Mouse (Mus musculus) kidney, embryonic 14.5 days (tissue): ENCODE results near the gene Acbd4. TPM values are rescaled to one million over a fixed set of nuclear protein-coding genes. Genes with fewer than 3 reads are reported as not detected.

Experiments used
- ATAC-seq: fragments of 200-750 bp; cut with Nextera tagmentation; 2 replicates; pipeline ENCODE4 v1.8.0; 2017; ENCODE audit warnings: moderate number of reproducible peaks, mild to moderate bottlenecking, moderate TSS enrichment, moderate library complexity; ENCODE audit not compliant: low FRiP score, low TSS enrichment
- H3K27ac ChIP-seq: fragments of 300-500 bp; sonication (generic); 2 replicates; pipeline ENCODE4 v1.5.1; 2014; ENCODE audit warnings: low read depth, mild to moderate bottlenecking, low read length, moderate library complexity, mixed read lengths
- H3K27me3 ChIP-seq: fragments of 300-500 bp; sonication (generic); 2 replicates; pipeline ENCODE4 v1.6.1; 2014; ENCODE audit warnings: mild to moderate bottlenecking, low read length; ENCODE audit not compliant: control insufficient read depth, insufficient read depth
- H3K36me3 ChIP-seq: fragments of 300-500 bp; sonication (generic); 2 replicates; pipeline ENCODE4 v1.6.1; 2014; ENCODE audit warnings: low read length, mixed read lengths; ENCODE audit not compliant: control insufficient read depth, insufficient read depth
- H3K4me1 ChIP-seq: fragments of 300-500 bp; sonication (generic); 2 replicates; pipeline ENCODE4 v1.6.1; 2014; ENCODE audit warnings: low read length, mixed read lengths; ENCODE audit not compliant: control insufficient read depth, insufficient read depth
- H3K4me2 ChIP-seq: fragments of 300-500 bp; sonication (generic); replicated peaks from 2 replicates; pipeline ENCODE4 v1.6.1; 2014; ENCODE audit warnings: low read depth, mild to moderate bottlenecking, low read length
- H3K4me3 ChIP-seq: fragments of 300-500 bp; sonication (generic); 2 replicates; pipeline ENCODE4 v1.5.1; 2014; ENCODE audit warnings: mild to moderate bottlenecking, low read length
- H3K9ac ChIP-seq: fragments of 300-500 bp; sonication (generic); 2 replicates; pipeline ENCODE4 v1.6.1; 2014; ENCODE audit warnings: low read depth, mild to moderate bottlenecking, low read length, moderate library complexity
- H3K9me3 ChIP-seq: fragments of 300-500 bp; sonication (generic); 2 replicates; pipeline ENCODE4 v1.6.1; 2016; ENCODE audit warnings: low read length; ENCODE audit not compliant: control insufficient read depth
- whole genome bisulfite sequencing: fragments of 180-500 bp; shearing (Covaris S2); extraction: QIAGEN DNeasy Blood & Tissue Kit; methylation state at CpG from one replicate; pipeline ENCODE4 v1.1.7; 2014; 5-methylcytosine and 5-hydroxymethylcytosine counted together
- polyA plus RNA-seq: library from polyadenylated mRNA; unstranded; fragments of >200 nt; fragmentation: Nextera tagmentation; extraction: Ambion mirVana; gene quantifications from 2 replicates; pipeline ENCODE4 v1.2.1, GENCODE M21; 2014

The Acbd4 gene
- polyA plus RNA-seq, 1 experiment from 2014 or later, result 15.8 TPM

DNA sequence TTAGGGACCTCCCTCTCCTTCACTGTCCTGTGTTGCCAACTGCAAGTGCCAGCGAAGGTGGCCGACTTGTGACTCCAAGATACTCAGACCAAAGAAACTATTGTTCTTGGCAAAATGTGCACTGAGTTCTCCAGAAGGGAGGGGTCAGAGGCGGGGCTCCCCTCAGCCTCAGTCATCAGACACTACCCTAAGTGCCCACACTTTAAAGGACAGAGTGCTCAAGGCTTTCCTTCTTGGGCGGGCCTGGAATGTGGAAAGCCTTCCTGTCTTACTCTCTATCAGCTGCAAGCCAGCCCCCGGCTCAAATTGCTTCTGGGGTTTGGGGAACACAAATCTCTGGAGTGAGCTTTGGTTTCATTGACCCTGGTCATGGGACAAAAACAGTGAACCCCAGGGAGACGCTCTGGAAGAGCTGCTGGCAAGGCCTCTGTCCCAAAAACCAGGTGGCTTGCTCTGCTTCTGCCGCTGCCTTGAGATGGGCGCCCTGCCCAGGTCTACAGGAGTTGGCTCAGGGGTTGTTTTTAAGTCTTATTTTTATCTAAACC is 34.0 kb upstream of the Acbd4 start:
- Histone ChIP-seq H3K27ac (no peak overlapping the region), H3K36me3 (peaks cover 78% of the 10 kb centered on the region)
- WGBS, result 73% methylated on average over 8 of the region's 8 CpGs

DNA sequence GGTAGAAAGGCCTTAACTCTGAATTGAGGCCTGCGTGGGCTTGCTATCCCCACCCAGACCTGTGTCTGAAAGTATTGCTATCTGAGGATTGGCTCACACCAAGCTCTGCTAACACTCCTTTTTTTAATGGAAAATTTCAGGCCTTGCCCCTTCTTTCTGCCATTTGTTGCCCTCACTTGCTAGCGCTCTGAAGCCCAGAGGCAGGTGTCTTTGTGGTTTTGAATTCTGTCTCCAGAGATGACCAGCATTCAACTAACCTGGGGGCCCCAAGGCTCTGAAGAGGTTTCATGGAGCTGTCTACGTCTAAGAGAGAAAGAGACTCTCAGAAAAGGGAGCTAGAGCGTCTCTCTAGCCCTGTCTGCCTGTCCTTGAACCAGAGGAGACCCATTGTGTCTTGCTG is 33.2 kb upstream of the Acbd4 start:
- H3K27me3 ChIP-seq, result no peaks in the 10 kb centered on the region
- peaks cover 74% of the 10 kb centered on the region for H3K36me3 ChIP-seq
- ATAC-seq, result no peak
- H3K9ac ChIP-seq, result no peak overlapping the region
- H3K27ac ChIP-seq, result no peak overlapping the region
- no peak overlapping the region for H3K4me3 ChIP-seq
- no peak overlapping the region for H3K4me2 ChIP-seq
- 91% methylated on average over 4 of the region's 4 CpGs for WGBS
- H3K9me3 ChIP-seq, result no peaks in the 10 kb centered on the region
- H3K4me1 ChIP-seq, result no peaks in the 10 kb centered on the region

More for the DNA sequence above, 34.0 kb upstream of the Acbd4 start:
- H3K4me1 ChIP-seq, result no peaks in the 10 kb centered on the region
- no peak for ATAC-seq
- no peaks in the 10 kb centered on the region for H3K9me3 ChIP-seq
- no peak overlapping the region for H3K4me2 ChIP-seq
- no peak overlapping the region for H3K4me3 ChIP-seq
- H3K27me3 ChIP-seq, result no peaks in the 10 kb centered on the region
- no peak overlapping the region; the same call in 1 of the 2 replicates for H3K9ac ChIP-seq

DNA sequence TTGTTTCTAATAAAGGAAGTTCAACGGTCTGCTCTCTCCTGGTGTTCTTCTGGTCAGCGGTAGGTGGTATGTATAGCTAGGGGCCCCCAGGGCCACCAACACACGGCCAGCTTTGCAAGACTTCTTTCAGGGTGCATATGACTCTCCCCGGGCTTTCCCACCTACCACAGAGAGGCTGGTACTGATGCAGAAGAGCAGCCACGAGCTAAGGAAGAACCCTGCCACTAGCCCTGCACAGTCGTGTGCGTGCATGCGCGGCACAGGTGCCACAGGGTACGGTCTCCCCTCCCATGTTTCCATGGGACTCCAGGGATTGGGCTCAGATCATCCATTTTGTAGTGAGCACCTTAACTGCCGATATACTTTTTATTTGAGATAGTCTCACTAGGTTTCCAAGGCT is 32.6 kb upstream of the Acbd4 start:
- H3K4me3 ChIP-seq, result no peak overlapping the region
- H3K9ac ChIP-seq, result no peak overlapping the region
- no peaks in the 10 kb centered on the region for H3K9me3 ChIP-seq
- H3K4me1 ChIP-seq, result no peaks in the 10 kb centered on the region
- no peak for ATAC-seq
- WGBS, result 95% methylated on average over 11 of the region's 11 CpGs
- peaks cover 68% of the 10 kb centered on the region for H3K36me3 ChIP-seq
- H3K27ac ChIP-seq, result no peak overlapping the region
- H3K4me2 ChIP-seq, result no peak overlapping the region
- H3K27me3 ChIP-seq, result no peaks in the 10 kb centered on the region

DNA sequence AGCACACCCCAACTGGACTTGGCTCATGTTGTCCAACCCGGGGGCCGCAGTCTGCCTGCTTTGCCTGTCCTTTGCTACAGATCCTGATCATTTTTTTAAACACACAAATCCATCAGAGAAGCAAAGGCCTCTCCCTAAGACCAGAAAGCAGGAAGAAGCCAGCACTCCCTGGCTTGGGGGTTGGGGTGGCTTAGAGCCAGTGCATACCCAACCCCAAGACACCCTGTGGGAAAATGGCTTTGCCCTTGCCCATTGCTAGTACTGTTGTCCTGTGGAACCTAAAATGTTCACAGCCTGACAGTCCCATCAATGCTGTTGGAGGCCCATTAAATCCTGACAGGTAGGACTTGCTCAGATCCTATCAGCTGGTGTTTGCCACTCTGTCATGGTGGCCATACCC is 31.8 kb upstream of the Acbd4 start:
- no peak for ATAC-seq
- H3K4me1 ChIP-seq, result no peaks in the 10 kb centered on the region
- no peak overlapping the region for H3K4me2 ChIP-seq
- peaks cover 59% of the 10 kb centered on the region for H3K36me3 ChIP-seq
- H3K9ac ChIP-seq, result no peak overlapping the region
- 93% methylated on average over 2 of the region's 2 CpGs for WGBS
- no peak overlapping the region for H3K27ac ChIP-seq
- no peak overlapping the region for H3K4me3 ChIP-seq
- H3K27me3 ChIP-seq, result no peaks in the 10 kb centered on the region
- H3K9me3 ChIP-seq, result no peaks in the 10 kb centered on the region

DNA sequence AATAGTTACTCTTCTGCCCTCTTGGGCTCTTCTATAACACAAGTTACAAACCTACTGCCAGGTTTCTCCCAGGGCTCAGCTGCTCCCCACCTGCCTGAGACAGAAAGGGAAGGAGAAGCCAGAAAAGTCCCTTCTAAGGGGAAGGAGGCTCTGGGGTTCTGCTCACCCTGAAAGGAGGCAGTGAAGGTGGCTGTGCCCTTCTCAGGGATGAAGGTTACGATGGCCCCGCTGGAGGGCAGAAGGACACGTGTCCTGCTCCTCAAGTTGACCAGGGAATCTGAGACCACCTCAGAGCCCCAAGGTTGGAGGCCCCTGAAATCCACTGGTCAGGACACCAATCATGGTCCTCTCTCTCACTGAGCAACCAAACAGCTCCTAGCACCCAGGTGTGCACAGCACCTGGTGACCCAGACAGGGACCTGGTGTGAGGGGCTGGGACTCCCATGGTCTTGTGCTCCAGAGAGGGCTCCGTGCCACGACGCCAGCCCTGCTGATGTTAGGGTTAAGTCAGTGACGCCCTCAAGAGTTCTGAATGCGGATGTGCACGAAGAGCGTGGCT is 31.1 kb upstream of the Acbd4 start:
- ATAC-seq, result no peak
- Histone ChIP-seq H3K36me3 (peaks cover 54% of the 10 kb centered on the region), H3K4me2 (no peak overlapping the region), H3K27me3 (no peaks in the 10 kb centered on the region), H3K4me1 (no peaks in the 10 kb centered on the region), H3K27ac (no peak overlapping the region), H3K4me3 (no peak overlapping the region), H3K9me3 (no peaks in the 10 kb centered on the region), H3K9ac (no peak overlapping the region)
- WGBS, result 90% methylated on average over 10 of the region's 10 CpGs

DNA sequence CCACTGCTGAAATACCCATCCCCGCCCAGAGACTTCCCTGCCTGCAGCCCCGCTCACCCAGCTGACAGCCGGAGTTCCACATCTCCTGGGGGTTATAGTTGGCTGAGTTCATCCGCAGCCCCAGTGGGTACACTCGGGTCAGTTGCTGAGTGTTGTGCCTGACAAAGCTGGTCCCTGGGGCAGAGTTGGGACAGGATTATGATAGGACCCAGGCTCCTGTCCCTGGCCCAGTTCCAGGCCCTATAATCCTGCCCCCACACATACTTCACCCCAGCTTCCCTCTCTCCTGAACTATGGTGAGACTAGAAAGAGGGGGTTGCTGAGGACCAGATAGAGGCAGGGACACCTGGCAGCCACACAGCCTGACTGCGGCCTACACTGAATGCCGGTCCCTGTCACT is 27.8 kb upstream of the Acbd4 start:
- no peak overlapping the region for H3K4me2 ChIP-seq
- H3K9me3 ChIP-seq, result no peaks in the 10 kb centered on the region
- no peak overlapping the region for H3K27ac ChIP-seq
- WGBS, result 89% methylated on average over 7 of the region's 7 CpGs
- H3K36me3 ChIP-seq, result peaks cover 21% of the 10 kb centered on the region
- no peak for ATAC-seq
- H3K4me1 ChIP-seq, result no peaks in the 10 kb centered on the region
- H3K9ac ChIP-seq, result no peak overlapping the region
- H3K27me3 ChIP-seq, result no peaks in the 10 kb centered on the region
- H3K4me3 ChIP-seq, result no peak overlapping the region

DNA sequence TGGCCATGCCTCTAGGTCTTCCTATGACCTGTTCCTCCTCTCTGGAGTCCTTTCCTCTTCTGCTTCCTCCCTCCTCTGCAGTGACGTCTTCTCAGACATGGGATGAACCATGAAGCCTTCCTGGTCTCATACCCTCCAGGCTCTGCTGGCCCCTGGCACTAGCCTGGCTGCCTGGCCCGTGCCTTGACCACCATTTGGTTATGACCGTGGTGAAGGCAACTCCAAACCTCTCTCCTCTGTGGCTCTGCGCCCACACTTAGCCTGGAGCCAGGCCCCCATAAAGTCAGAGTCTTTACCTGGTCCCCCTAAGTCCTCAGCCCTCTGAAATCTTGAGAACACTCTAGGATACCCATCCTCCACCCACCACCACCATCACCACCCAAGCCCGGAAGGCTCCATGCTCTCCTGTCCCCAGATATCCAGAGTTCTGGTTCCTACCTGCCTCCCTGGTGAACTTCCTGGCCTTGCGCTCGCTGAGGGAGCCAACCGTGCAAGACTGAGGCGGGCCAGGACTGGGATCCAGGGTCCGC is 27.3 kb upstream of the Acbd4 start:
- no peak overlapping the region for H3K4me3 ChIP-seq
- no peak for ATAC-seq
- H3K27me3 ChIP-seq, result no peaks in the 10 kb centered on the region
- no peak overlapping the region for H3K27ac ChIP-seq
- no peaks in the 10 kb centered on the region for H3K4me1 ChIP-seq
- H3K4me2 ChIP-seq, result no peak overlapping the region
- peaks cover 16% of the 10 kb centered on the region for H3K36me3 ChIP-seq
- WGBS, result 63% methylated on average over 10 of the region's 10 CpGs
- H3K9me3 ChIP-seq, result no peaks in the 10 kb centered on the region
- H3K9ac ChIP-seq, result no peak overlapping the region

DNA sequence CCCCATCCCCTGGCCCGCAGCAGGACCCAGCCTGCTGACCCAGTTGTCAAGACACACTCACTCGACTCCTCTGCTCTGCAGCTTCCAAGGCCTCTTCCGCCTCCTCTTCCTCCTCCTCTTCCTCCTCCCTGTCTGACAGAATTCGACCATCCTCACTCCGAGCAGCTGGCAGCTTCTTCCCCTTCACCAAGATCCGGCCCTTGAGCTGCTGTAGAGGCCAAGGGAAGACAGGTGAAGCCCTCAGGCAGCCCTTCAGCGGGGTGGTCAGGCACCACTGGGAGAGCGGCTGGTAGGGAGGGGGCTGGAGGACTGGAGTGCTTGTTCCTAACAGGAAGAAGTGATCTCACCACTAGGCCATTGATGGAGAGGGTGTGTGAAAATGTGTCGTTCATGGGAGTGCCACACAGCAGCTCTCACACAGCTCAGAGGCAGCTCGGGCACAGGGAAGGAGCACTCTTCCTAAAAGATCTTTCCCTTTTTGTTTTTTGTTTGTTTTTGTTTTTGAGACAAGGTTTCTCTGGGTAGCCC is 26.6 kb upstream of the Acbd4 start:
- H3K36me3 ChIP-seq, result peaks cover 10% of the 10 kb centered on the region; the same call in 1 of the 2 replicates
- H3K27me3 ChIP-seq, result no peaks in the 10 kb centered on the region
- 23% methylated on average over 10 of the region's 10 CpGs for WGBS
- H3K9me3 ChIP-seq, result no peaks in the 10 kb centered on the region
- no peak for ATAC-seq
- H3K4me3 ChIP-seq, result no peak overlapping the region
- H3K4me2 ChIP-seq, result no peak overlapping the region
- H3K9ac ChIP-seq, result no peak overlapping the region
- H3K27ac ChIP-seq, result no peak overlapping the region
- no peaks in the 10 kb centered on the region for H3K4me1 ChIP-seq

DNA sequence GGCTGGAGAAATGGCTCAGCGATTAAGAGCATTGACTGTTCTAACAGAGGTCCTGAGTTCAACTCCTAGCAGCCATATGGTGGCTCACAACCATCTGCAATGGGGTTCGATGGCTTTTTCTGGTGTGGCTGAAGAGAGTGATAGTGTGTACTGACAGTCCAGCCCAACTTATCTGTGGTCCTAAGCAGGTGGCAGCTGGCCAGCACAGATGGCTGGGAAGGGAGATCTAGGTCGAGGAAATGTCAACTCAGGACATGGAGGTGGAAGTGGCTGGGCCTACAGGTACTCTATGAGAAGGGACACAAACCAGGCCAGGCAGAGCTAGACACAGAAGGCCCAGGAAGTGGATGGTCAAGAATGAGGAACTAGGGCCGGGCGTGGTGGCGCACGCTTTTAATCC is 25.5 kb upstream of the Acbd4 start:
- H3K9me3 ChIP-seq, result no peaks in the 10 kb centered on the region
- no peak for ATAC-seq
- 89% methylated on average over 7 of the region's 7 CpGs for WGBS

More for the DNA sequence above, 25.5 kb upstream of the Acbd4 start:
- Histone ChIP-seq H3K4me1 (no peaks in the 10 kb centered on the region; the same call in 1 of the 2 replicates), H3K4me3 (no peak overlapping the region), H3K27ac (no peak overlapping the region), H3K4me2 (no peak overlapping the region), H3K36me3 (no peaks in the 10 kb centered on the region; the same call in 1 of the 2 replicates), H3K27me3 (peaks cover 5% of the 10 kb centered on the region), H3K9ac (no peak overlapping the region)
